10 mouse cellular contexts compared by ENCODE assay signal in genomic region chr13:92613094-92613493, GRCm38 (mm10). TPM values are rescaled to one million over a fixed set of nuclear protein-coding genes. Genes with fewer than 3 reads are reported as not detected.
DNase-seq lines count a peak whose midpoint lies in the region; ATAC-seq and TF ChIP-seq lines count a peak whose summit lies in the region.
"Had no signal": no experiment of that assay in that cellular context is flagged by ENCODE, and none has a peak within 500 bp of the region (broad histone marks: within the 10 kb centered on the region; RNA-seq: fewer than 3 reads in every experiment).

No protein-coding gene starts in this region.

- H3K36me3 ChIP-seq in heart, embryonic 11.5 days (ENCODE audit: control insufficient read depth, insufficient read depth, low read length): no peaks in the 10 kb centered on the region
- H3K36me3 ChIP-seq in liver, embryonic 13.5 days: peaks cover 25% of the 10 kb centered on the region
- no peaks in the 10 kb centered on the region for H3K36me3 ChIP-seq in stomach, embryonic 15.5 days
- no peaks in the 10 kb centered on the region for H3K36me3 ChIP-seq in kidney, adult 2 months (ENCODE audit: control insufficient read depth, insufficient read depth, low read length)

- no peak overlapping the region for H3K27ac ChIP-seq in heart, embryonic 11.5 days (ENCODE audit: low read depth, low read length)
- H3K27ac ChIP-seq in liver, embryonic 13.5 days: peak overlapping the region; percentile 95; the same call in 1 of the 2 replicates
- H3K27ac ChIP-seq in stomach, embryonic 15.5 days: peak overlapping the region; percentile 5
- no peak overlapping the region for H3K27ac ChIP-seq in kidney, adult 2 months (ENCODE audit: insufficient read depth, low read depth, low read length)

- peaks cover 15% of the 10 kb centered on the region for H3K4me1 ChIP-seq in heart, embryonic 11.5 days (ENCODE audit: control insufficient read depth, insufficient read depth, low read length)
- H3K4me1 ChIP-seq in liver, embryonic 13.5 days (replicated peaks): peaks cover 53% of the 10 kb centered on the region
- peaks cover 14% of the 10 kb centered on the region; the same call in 1 of the 2 replicates for H3K4me1 ChIP-seq in stomach, embryonic 15.5 days
- H3K4me1 ChIP-seq in kidney, adult 2 months (ENCODE audit: control insufficient read depth, insufficient read depth, low read length): no peaks in the 10 kb centered on the region; the same call in 1 of the 2 replicates

- no peak for TF ChIP-seq POLR2A in kidney, adult 2 months (IDR thresholded peaks at IDR 0.05; ENCODE audit: low read depth, low read length)

- 72% methylated on average over 5 of the region's 5 CpGs for WGBS in heart, embryonic 11.5 days (ENCODE audit: insufficient replicate concordance)
- 78% methylated on average over 5 of the region's 5 CpGs for WGBS in liver, embryonic 13.5 days (ENCODE audit: insufficient replicate concordance)
- WGBS in stomach, embryonic 15.5 days: 63% methylated on average over 5 of the region's 5 CpGs
- 82% methylated on average over 5 of the region's 5 CpGs for WGBS in kidney, adult 2 months

- H3K9ac ChIP-seq in heart, embryonic 11.5 days (ENCODE audit: low read depth, low read length): no peak overlapping the region
- peak overlapping the region; percentile 96 for H3K9ac ChIP-seq in liver, embryonic 13.5 days
- no peak overlapping the region for H3K9ac ChIP-seq in stomach, embryonic 15.5 days

- peak overlapping the region; percentile 88 for H3K4me2 ChIP-seq in heart, embryonic 11.5 days
- peak overlapping the region; percentile 86 for H3K4me2 ChIP-seq in liver, embryonic 13.5 days
- peak overlapping the region; percentile 81 for H3K4me2 ChIP-seq in stomach, embryonic 15.5 days

- no peaks in the 10 kb centered on the region for H3K9me3 ChIP-seq in heart, embryonic 11.5 days (replicated peaks; ENCODE audit: control insufficient read depth, low read length)
- H3K9me3 ChIP-seq in liver, embryonic 13.5 days (replicated peaks): no peaks in the 10 kb centered on the region
- H3K9me3 ChIP-seq in stomach, embryonic 15.5 days: no peaks in the 10 kb centered on the region

- no peak overlapping the region for H3K4me3 ChIP-seq in heart, embryonic 11.5 days (ENCODE audit: low read depth, low read length)
- H3K4me3 ChIP-seq in liver, embryonic 13.5 days (replicated peaks): peak overlapping the region; percentile 94
- H3K4me3 ChIP-seq in stomach, embryonic 15.5 days (replicated peaks): no peak overlapping the region
- no peak overlapping the region for H3K4me3 ChIP-seq in kidney, adult 2 months (ENCODE audit: insufficient read depth, low read depth, low read length)

- intact Hi-C loops in heart, postnatal 36 days (cut with DNase I): loop anchor here (5.0 kb wide), 2 partner anchors 49 to 89 kb away; no protein-coding TSS in a partner anchor

- no peak for DNase-seq in heart, postnatal 36 days
- DNase-seq in thymus, postnatal 14 days: peak; percentile 2
- no peak for DNase-seq in thymus, postnatal 10 days (ENCODE audit: low spot score in 2 of 2)
- no peak for DNase-seq in liver, embryonic 13.5 days
- no peak for DNase-seq in kidney, adult 2 months
- no peak for DNase-seq in cerebellum, postnatal 36 days
- DNase-seq: thymus, postnatal 4 days had no signal

- no peak for TF ChIP-seq CTCF in kidney, adult 2 months (conservative IDR thresholded peaks at IDR 0.05; ENCODE audit: insufficient read depth, insufficient read length, low read depth, low read length)

- no peak for ATAC-seq in heart, embryonic 11.5 days (replicated peaks; ENCODE audit: insufficient number of reproducible peaks, low FRiP score, low TSS enrichment)
- ATAC-seq in liver, embryonic 13.5 days (ENCODE audit: low read depth): no peak
- no peak for ATAC-seq in stomach, embryonic 15.5 days (ENCODE audit: insufficient read depth, low FRiP score, low read depth)

- no peaks in the 10 kb centered on the region for H3K27me3 ChIP-seq in heart, embryonic 11.5 days (ENCODE audit: control insufficient read depth, insufficient read depth, low read length)
- H3K27me3 ChIP-seq in liver, embryonic 13.5 days: no peaks in the 10 kb centered on the region
- H3K27me3 ChIP-seq in stomach, embryonic 15.5 days (replicated peaks): no peaks in the 10 kb centered on the region
- H3K27me3 ChIP-seq in kidney, adult 2 months (replicated peaks; ENCODE audit: control insufficient read depth, insufficient read depth, low read length): no peaks in the 10 kb centered on the region

RNA-seq across cellular contexts. Expression of gene Serinc5, which starts 2.2 kb away (rescaled TPM):
- polyA plus RNA-seq in heart, embryonic 11.5 days (2014; fragmentation: Nextera tagmentation; extraction: Ambion mirVana): 9.9 and 13.4 TPM in 2 replicates
- 10 to 100 TPM; 15.4 to 18.5 TPM for total RNA-seq in heart, postnatal 36 days (2021)
- 14.7 and 20.2 TPM in 2 replicates for polyA plus RNA-seq in liver, embryonic 13.5 days (2015; fragmentation: Nextera tagmentation; extraction: Ambion mirVana)
- polyA plus RNA-seq in stomach, embryonic 15.5 days (2015; fragmentation: Nextera tagmentation; extraction: Ambion mirVana): 20.4 and 21.9 TPM in 2 replicates
- polyA plus RNA-seq in kidney, adult 2 months (2012; rRNA removed): 10.4 and 11.1 TPM in 2 replicates

RNA-seq across cellular contexts. Expression of gene Spz1, which starts 37.1 kb away (rescaled TPM):
- not detected in 2 replicates for polyA plus RNA-seq in heart, embryonic 11.5 days (2014; fragmentation: Nextera tagmentation; extraction: Ambion mirVana)
- not detected for total RNA-seq in heart, postnatal 36 days (2021)
- polyA plus RNA-seq in liver, embryonic 13.5 days (2015; fragmentation: Nextera tagmentation; extraction: Ambion mirVana): not detected in 2 replicates
- not detected in 2 replicates for polyA plus RNA-seq in stomach, embryonic 15.5 days (2015; fragmentation: Nextera tagmentation; extraction: Ambion mirVana)
- polyA plus RNA-seq in kidney, adult 2 months (2012; rRNA removed): 0.09 and 0.22 TPM in 2 replicates
- total RNA-seq: left cerebral cortex, postnatal 10 days had no signal

Comparison
In these comparisons a context has a peak if more than half of its experiments do, and no peak if none do; other contexts are left out.
1. H3K27ac ChIP-seq: peak in liver, embryonic 13.5 days (single experiment) and stomach, embryonic 15.5 days (single experiment); none in heart, embryonic 11.5 days (single experiment) and kidney, adult 2 months (single experiment).
2. Peak in every context shown above with its lines, with median percentiles within 50 percentile points of each other: H3K4me2 ChIP-seq.